In genomic region chr14:40966862-40967597, GRCm38 (mm10) we compare ENCODE assay signal across 8 mouse cellular contexts. TPM values are rescaled to one million over a fixed set of nuclear protein-coding genes. Genes with fewer than 3 reads are reported as not detected.
DNase-seq lines count a peak whose midpoint lies in the region; ATAC-seq and TF ChIP-seq lines count a peak whose summit lies in the region.

No protein-coding gene starts in this region.

- H3K4me2 ChIP-seq in embryonic facial prominence, embryonic 13.5 days: peak overlapping the region; percentile 88
- peak overlapping the region; percentile 76 for H3K4me2 ChIP-seq in limb, embryonic 14.5 days (replicated peaks; ENCODE audit: low read depth, low read length, severe bottlenecking)
- peak overlapping the region; percentile 87 for H3K4me2 ChIP-seq in midbrain, postnatal 0 days (ENCODE audit: low read depth, low read length, poor library complexity, severe bottlenecking)

- peak overlapping the region; percentile 88 for H3K27ac ChIP-seq in embryonic facial prominence, embryonic 13.5 days
- peak overlapping the region; percentile 93 for H3K27ac ChIP-seq in heart, adult 2 months
- H3K27ac ChIP-seq in limb, embryonic 14.5 days (replicated peaks; ENCODE audit: low read depth, low read length): peak overlapping the region; percentile 84
- peak overlapping the region; percentile 90 for H3K27ac ChIP-seq in midbrain, postnatal 0 days (ENCODE audit: low read depth, low read length)

- DNase-seq in 3134 (ENCODE audit: extremely low read depth, insufficient read length, low spot score): peak; percentile 98
- peak; percentile 99 to 100 for DNase-seq in adrenal gland, postnatal 36 days
- peak; percentile 98 for DNase-seq in heart, adult 2 months
- peak; percentile 98 to 99 for DNase-seq in kidney, adult 8-10 months
- DNase-seq in limb, embryonic 14.5 days (ENCODE audit: low spot score): peak; percentile 97
- DNase-seq in midbrain, postnatal 0 days (ENCODE audit: low spot score): peak; percentile 96
- peak; percentile 95 to 96 for DNase-seq in spleen, postnatal 14 days (ENCODE audit: low spot score in 2 of 2)

- WGBS in embryonic facial prominence, embryonic 13.5 days: under 1% methylated on average over 48 of the region's 62 CpGs
- under 1% methylated on average over 45 of the region's 62 CpGs for WGBS in heart, adult 2 months
- under 1% methylated on average over 36 of the region's 62 CpGs for WGBS in limb, embryonic 14.5 days
- under 1% methylated on average over 47 of the region's 62 CpGs for WGBS in midbrain, postnatal 0 days

- H3K36me3 ChIP-seq in embryonic facial prominence, embryonic 13.5 days: no peaks in the 10 kb centered on the region
- peaks cover 2% of the 10 kb centered on the region for H3K36me3 ChIP-seq in heart, adult 2 months (ENCODE audit: control insufficient read depth, insufficient read depth, low read length)
- no peaks in the 10 kb centered on the region for H3K36me3 ChIP-seq in limb, embryonic 14.5 days (ENCODE audit: control insufficient read depth, insufficient read depth, low read length)
- no peaks in the 10 kb centered on the region for H3K36me3 ChIP-seq in midbrain, postnatal 0 days (ENCODE audit: insufficient read depth, low read length)

- peak; percentile 67 for TF ChIP-seq POLR2A in heart, adult 2 months (IDR thresholded peaks at IDR 0.05; ENCODE audit: insufficient read depth, low read depth, low read length)
- TF ChIP-seq POLR2A in limb, embryonic 14.5 days (IDR thresholded peaks at IDR 0.05; ENCODE audit: borderline replicate concordance, extremely low read depth, insufficient read depth, insufficient read length): no peak

- H3K9ac ChIP-seq in embryonic facial prominence, embryonic 13.5 days: peak overlapping the region; percentile 93
- H3K9ac ChIP-seq in heart, adult 2 months (ENCODE audit: low read depth, low read length): peak overlapping the region; percentile 71
- peak overlapping the region; percentile 92 for H3K9ac ChIP-seq in limb, embryonic 14.5 days (ENCODE audit: low read depth, low read length, severe bottlenecking)
- peak overlapping the region; percentile 83 for H3K9ac ChIP-seq in midbrain, postnatal 0 days (replicated peaks; ENCODE audit: low read length, poor library complexity, severe bottlenecking)

- intact Hi-C loops in heart, adult 2 months (cut with DNase I): no loop called here

- H3K4me1 ChIP-seq in embryonic facial prominence, embryonic 13.5 days: peaks cover 42% of the 10 kb centered on the region
- H3K4me1 ChIP-seq in heart, adult 2 months (ENCODE audit: control insufficient read depth, insufficient read depth, low read length): peaks cover 19% of the 10 kb centered on the region
- H3K4me1 ChIP-seq in limb, embryonic 14.5 days (ENCODE audit: control insufficient read depth, insufficient read depth, low read length): peaks cover 30% of the 10 kb centered on the region
- peaks cover 5% of the 10 kb centered on the region for H3K4me1 ChIP-seq in midbrain, postnatal 0 days (ENCODE audit: insufficient read depth, low read length)

- TF ChIP-seq EP300 in heart, adult 2 months (IDR thresholded peaks at IDR 0.05; ENCODE audit: insufficient read depth, low read depth, low read length): no peak

- H3K9me3 ChIP-seq in embryonic facial prominence, embryonic 13.5 days: no peaks in the 10 kb centered on the region
- no peaks in the 10 kb centered on the region for H3K9me3 ChIP-seq in limb, embryonic 14.5 days (ENCODE audit: control insufficient read depth, low read length)
- no peaks in the 10 kb centered on the region for H3K9me3 ChIP-seq in midbrain, postnatal 0 days (ENCODE audit: low read length)

- TF ChIP-seq CTCF in heart, adult 2 months (IDR thresholded peaks at IDR 0.05): no peak
- no peak for TF ChIP-seq CTCF in midbrain, postnatal 0 days (IDR thresholded peaks at IDR 0.05)

- peak; percentile 94 for ATAC-seq in embryonic facial prominence, embryonic 13.5 days (ENCODE audit: insufficient number of reproducible peaks, insufficient read depth, low FRiP score, low TSS enrichment, low read depth)
- ATAC-seq in limb, embryonic 14.5 days (ENCODE audit: low FRiP score, low read depth): peak; percentile 93
- peak; percentile 90 for ATAC-seq in midbrain, postnatal 0 days (ENCODE audit: low FRiP score)

- H3K27me3 ChIP-seq in embryonic facial prominence, embryonic 13.5 days: no peaks in the 10 kb centered on the region
- no peaks in the 10 kb centered on the region for H3K27me3 ChIP-seq in heart, adult 2 months (ENCODE audit: control insufficient read depth, insufficient read depth, low read length)
- no peaks in the 10 kb centered on the region for H3K27me3 ChIP-seq in limb, embryonic 14.5 days (ENCODE audit: control insufficient read depth, insufficient read depth, low read length)
- H3K27me3 ChIP-seq in midbrain, postnatal 0 days (ENCODE audit: insufficient read depth, low read length): no peaks in the 10 kb centered on the region

- 0 out of 2 replicates have a peak, but pooled peaks cover 7% of the 10 kb centered on the region for H3K79me2 ChIP-seq in heart, adult 2 months (replicated peaks; ENCODE audit: control insufficient read depth, insufficient read depth, low read length)

- peak overlapping the region; percentile 89 for H3K4me3 ChIP-seq in embryonic facial prominence, embryonic 13.5 days
- peak overlapping the region; percentile 96 for H3K4me3 ChIP-seq in heart, adult 2 months
- peak overlapping the region; percentile 84 for H3K4me3 ChIP-seq in limb, embryonic 14.5 days (replicated peaks; ENCODE audit: low read length)
- H3K4me3 ChIP-seq in midbrain, postnatal 0 days (ENCODE audit: low read depth, low read length): peak overlapping the region; percentile 77

RNA-seq across cellular contexts. Expression of gene Tspan14, which starts 0.4 kb away (rescaled TPM):
- total RNA-seq in adrenal gland, postnatal 36 days (2021): 10 to 100 TPM; 31.5 to 37.3 TPM
- 87.6 and 91.1 TPM in 2 replicates for polyA plus RNA-seq in embryonic facial prominence, embryonic 13.5 days (2015; fragmentation: Nextera tagmentation; extraction: Ambion mirVana)
- 10 to 100 TPM; 11.8 to 18.6 TPM for total RNA-seq in heart, adult 2 months (2021)
- polyA plus RNA-seq in heart, adult 2 months (2012; rRNA removed): 25.7 and 26.4 TPM in 2 replicates
- polyA plus RNA-seq in limb, embryonic 14.5 days (2012; rRNA removed): 75.2 and 81.8 TPM in 2 replicates
- polyA plus RNA-seq in limb, embryonic 14.5 days (2014; fragmentation: Nextera tagmentation; extraction: Ambion mirVana): 75.5 and 80.0 TPM in 2 replicates
- total RNA-seq in midbrain, postnatal 0 days (2014; rRNA removed): 31.2 and 31.8 TPM in 2 replicates
- 28.3 and 31.3 TPM in 2 replicates for polyA plus RNA-seq in midbrain, postnatal 0 days (2015; fragmentation: Nextera tagmentation; extraction: Ambion mirVana)

RNA-seq across cellular contexts. Expression of gene Fam213a, which starts 46.6 kb away (rescaled TPM):
- total RNA-seq in adrenal gland, postnatal 36 days (2021): 100 to 1,000 TPM; 115 to 121 TPM
- 99.4 and 119 TPM in 2 replicates for polyA plus RNA-seq in embryonic facial prominence, embryonic 13.5 days (2015; fragmentation: Nextera tagmentation; extraction: Ambion mirVana)
- 10 to 100 TPM; 27.1 to 32.4 TPM for total RNA-seq in heart, adult 2 months (2021)
- polyA plus RNA-seq in heart, adult 2 months (2012; rRNA removed): 13.5 and 16.6 TPM in 2 replicates
- 13.7 and 19.6 TPM in 2 replicates for polyA plus RNA-seq in limb, embryonic 14.5 days (2012; rRNA removed)
- polyA plus RNA-seq in limb, embryonic 14.5 days (2014; fragmentation: Nextera tagmentation; extraction: Ambion mirVana): 27.1 and 29.8 TPM in 2 replicates
- total RNA-seq in midbrain, postnatal 0 days (2014; rRNA removed): 50.0 and 66.3 TPM in 2 replicates
- polyA plus RNA-seq in midbrain, postnatal 0 days (2015; fragmentation: Nextera tagmentation; extraction: Ambion mirVana): 110 and 124 TPM in 2 replicates

Comparison
In these comparisons a context has a peak if more than half of its experiments do, and no peak if none do; other contexts are left out.
1. Peak in every context shown above with its lines: DNase-seq, ATAC-seq, H3K4me3 ChIP-seq and H3K27ac ChIP-seq.